Mouse (Mus musculus) G1E (cell line): ENCODE measurements around the gene Egfl8. TPM values are rescaled to one million over a fixed set of nuclear protein-coding genes. Genes with fewer than 3 reads are reported as not detected.

Experiments
- ATAC-seq: 2 replicates; pipeline ENCODE4 v1.8.0; 2016; ENCODE audit warnings: mild to moderate bottlenecking; ENCODE audit not compliant: insufficient number of reproducible peaks, poor library complexity, low FRiP score, severe bottlenecking; ENCODE audit errors: extremely low read depth
- DNase-seq: peaks from one replicate; pipeline ENCODE4 v3.0.0; 2012; ENCODE audit warnings: low spot score
- H3K27me3 ChIP-seq: 2 replicates; pipeline ENCODE4 v1.6.1; 2012; ENCODE audit warnings: mild to moderate bottlenecking, low read length, inconsistent platforms; ENCODE audit not compliant: insufficient read depth
- H3K36me3 ChIP-seq: replicated peaks from 2 replicates; pipeline ENCODE3; 2012; ENCODE audit warnings: mild to moderate bottlenecking, inconsistent platforms
- H3K4me1 ChIP-seq: 2 replicates; pipeline ENCODE4 v1.6.1; 2012; ENCODE audit warnings: low read depth, low read length, inconsistent platforms, mixed read lengths; ENCODE audit not compliant: insufficient read depth
- H3K4me3 ChIP-seq: 2 replicates; pipeline ENCODE4 v1.5.1; 2012; ENCODE audit warnings: low read depth, mild to moderate bottlenecking, inconsistent platforms, low read length, moderate library complexity, mixed read lengths
- H3K9me3 ChIP-seq: replicated peaks from 2 replicates; pipeline ENCODE4 v1.6.1; 2012; ENCODE audit warnings: inconsistent platforms
- CTCF ChIP-seq: IDR thresholded peaks from 2 replicates; pipeline ENCODE4 v1.5.1; 2012; ENCODE audit warnings: low read depth, low read length, inconsistent platforms, mixed read lengths
- GATA1 ChIP-seq: IDR thresholded peaks from 2 replicates; pipeline ENCODE4 v1.6.1; 2012; ENCODE audit warnings: borderline replicate concordance, low read length, inconsistent platforms, mixed read lengths
- GATA2 ChIP-seq: IDR thresholded peaks from 2 replicates; pipeline ENCODE4 v1.6.1; 2012; ENCODE audit warnings: low read depth, low read length, inconsistent platforms, borderline replicate concordance
- POLR2AphosphoS5 ChIP-seq: IDR thresholded peaks from 2 replicates; pipeline ENCODE4 v1.6.1; 2012; ENCODE audit warnings: low read depth, low read length, inconsistent platforms; ENCODE audit not compliant: insufficient replicate concordance
- TAL1 ChIP-seq: conservative IDR thresholded peaks from 2 replicates; pipeline ENCODE4 v1.6.1; 2012; ENCODE audit warnings: low read depth, low read length, inconsistent platforms, mixed read lengths
- polyA plus RNA-seq: library from polyadenylated mRNA; stranded (reverse); fragments of >175 nt; gene quantifications from 2 replicates; pipeline ENCODE4 v1.2.3, GENCODE M21; 2012
- total RNA-seq, 2 experiments: library from RNA; stranded (forward) in 1 of 2; stranded (reverse) in 1 of 2; fragments of 200-1000 nt in 1 of 2; fragments of >200 nt in 1 of 2; fragmentation: Nextera tagmentation in 1 of 2; gene quantifications; 2 replicates each; pipeline ENCODE4 v1.2.3; 2014 to 2017

Gene Egfl8
- total and polyA plus RNA-seq, 3 experiments = 0.80 to 1.5 (median 0.93) TPM

- peaks cover 81% of the 10 kb centered on the region for H3K36me3 ChIP-seq
- H3K4me1 ChIP-seq = peaks cover 88% of the 10 kb centered on the region
- ATAC-seq (no peak), DNase-seq (no peak)
- TF ChIP-seq GATA2 (no peak), CTCF (no peak), TAL1 (no peak), GATA1 (no peak), POLR2AphosphoS5 (no peak; the same call in 1 of the 2 replicates)
- H3K4me3 ChIP-seq = no peak within 1 kb of the TSS
- no peaks in the 10 kb centered on the region for H3K27me3 ChIP-seq
- no peaks in the 10 kb centered on the region for H3K9me3 ChIP-seq
These were observed 18.1 kb downstream of the Egfl8 start, which contains the start of gene Ager for GRCm38 (mm10) chr17:34597566-34598095. Gene Ager, plus strand, starts transcription at chr17:34597862.

- peaks cover 70% of the 10 kb centered on the region for H3K36me3 ChIP-seq
- peaks cover 81% of the 10 kb centered on the region for H3K4me1 ChIP-seq
- no peak for ATAC-seq
- TF ChIP-seq GATA1 = no peak
- TF ChIP-seq CTCF = no peak
- TF ChIP-seq GATA2 = no peak
- TF ChIP-seq POLR2AphosphoS5 = no peak
- TF ChIP-seq TAL1 = no peak
- no peak for DNase-seq
- no peaks in the 10 kb centered on the region for H3K27me3 ChIP-seq
- H3K4me3 ChIP-seq = no peak overlapping the region
- no peaks in the 10 kb centered on the region for H3K9me3 ChIP-seq
These were observed 19.7 kb downstream of the Egfl8 start for GRCm38 (mm10) chr17:34596098-34596497.

- Histone ChIP-seq H3K9me3 (no peaks in the 10 kb centered on the region), H3K4me3 (peak overlapping the region; percentile 74; the same call in 1 of the 2 replicates), H3K36me3 (peaks cover 56% of the 10 kb centered on the region), H3K4me1 (peaks cover 84% of the 10 kb centered on the region), H3K27me3 (no peaks in the 10 kb centered on the region)
- DNase-seq = no peak
- ATAC-seq = no peak
- TF ChIP-seq GATA2 (no peak), TAL1 (no peak), CTCF (no peak), POLR2AphosphoS5 (no peak), GATA1 (no peak)
These were observed 21.8 kb downstream of the Egfl8 start for GRCm38 (mm10) chr17:34593752-34594525.

- H3K9me3 ChIP-seq = no peaks in the 10 kb centered on the region
- peak overlapping the region; percentile 74 for H3K4me3 ChIP-seq
- DNase-seq (no peak), ATAC-seq (no peak)
- no peak for TF ChIP-seq POLR2AphosphoS5
- no peak for TF ChIP-seq GATA2
- TF ChIP-seq CTCF = no peak
- TF ChIP-seq TAL1 = no peak
- no peak for TF ChIP-seq GATA1
- H3K36me3 ChIP-seq = peaks cover 49% of the 10 kb centered on the region
- H3K4me1 ChIP-seq = peaks cover 86% of the 10 kb centered on the region
- H3K27me3 ChIP-seq = no peaks in the 10 kb centered on the region
These were observed 22.9 kb downstream of the Egfl8 start for GRCm38 (mm10) chr17:34592581-34593549.

- ATAC-seq (peak; percentile 40; the same call in 1 of the 2 replicates), DNase-seq (peak; percentile 83)
- Histone ChIP-seq H3K4me1 (peaks cover 81% of the 10 kb centered on the region), H3K27me3 (no peaks in the 10 kb centered on the region), H3K4me3 (peak overlapping the region; percentile 74), H3K36me3 (peaks cover 45% of the 10 kb centered on the region), H3K9me3 (no peaks in the 10 kb centered on the region)
- TF ChIP-seq TAL1 = no peak
- TF ChIP-seq GATA2 = no peak
- TF ChIP-seq CTCF = no peak
- TF ChIP-seq POLR2AphosphoS5 = no peak
- TF ChIP-seq GATA1 = no peak
These were observed 23.8 kb downstream of the Egfl8 start for GRCm38 (mm10) chr17:34591994-34592375.
